Mouse (Mus musculus): ENCODE results near the gene Rft1.

The Rft1 gene

DNA sequence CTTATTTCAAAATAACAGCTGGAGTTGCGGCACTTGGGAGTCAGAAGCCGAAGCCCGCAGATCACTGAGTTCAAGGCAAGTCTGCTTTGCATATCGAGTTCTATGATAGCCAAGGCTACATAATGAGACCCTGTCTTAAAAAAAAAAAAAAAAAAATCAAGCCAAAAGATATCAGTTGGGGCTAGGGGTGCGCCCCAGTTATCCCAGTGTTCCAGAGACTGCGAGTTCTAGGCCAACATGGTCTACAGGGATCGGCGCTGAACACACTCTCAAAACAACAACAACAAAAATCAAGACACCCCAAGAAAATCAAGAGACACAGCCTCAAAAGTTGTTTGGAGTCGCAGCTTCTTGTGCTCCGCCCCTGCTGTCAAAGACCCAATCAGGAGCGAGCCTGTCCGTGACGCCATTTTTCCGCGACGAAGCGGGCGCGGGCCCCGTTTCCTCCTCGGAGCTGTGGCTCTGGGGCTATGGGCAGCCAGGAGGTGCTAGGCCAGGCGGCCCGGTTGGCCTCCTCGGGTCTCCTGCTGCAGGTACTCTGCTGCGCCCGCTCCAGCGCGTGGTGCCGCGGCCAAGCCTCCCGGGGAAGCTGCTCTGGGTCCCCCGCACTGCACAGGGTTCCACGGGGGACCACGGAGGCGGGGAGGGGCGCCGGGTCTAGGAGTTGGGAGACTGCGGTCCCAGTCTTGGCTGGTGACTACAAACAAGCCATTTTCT is at the start of gene Rft1:
Rft1 (plus strand) TSS at position 418 of the 717 bp plus-strand sequence.
- peak; percentile 94 to 98 for DNase-seq (ENCODE audit: low read depth in 1 of 2, low spot score in 2 of 2)

DNA sequence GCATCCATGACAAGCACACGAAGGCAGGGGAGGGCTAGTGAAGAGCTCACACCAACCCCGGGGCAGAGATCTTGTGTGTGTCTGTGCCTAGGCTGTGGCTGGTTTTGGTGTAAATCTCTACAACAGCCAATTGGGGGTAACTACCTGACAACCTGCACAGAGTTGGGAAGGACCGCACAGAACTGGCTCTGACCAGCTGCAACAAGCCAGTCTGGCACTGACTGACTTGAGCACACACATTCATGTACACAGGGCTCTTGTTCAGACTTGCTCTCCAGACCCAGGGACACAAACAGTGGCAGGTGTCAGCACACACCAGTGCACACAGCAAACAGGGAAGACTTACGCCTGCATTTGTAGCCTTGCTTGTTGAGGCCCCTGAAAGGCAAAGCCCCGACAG is 47.3 kb upstream of the Rft1 start:
- DNase-seq (ENCODE audit: low read depth in 1 of 2, low spot score in 2 of 2), result no peak

DNA sequence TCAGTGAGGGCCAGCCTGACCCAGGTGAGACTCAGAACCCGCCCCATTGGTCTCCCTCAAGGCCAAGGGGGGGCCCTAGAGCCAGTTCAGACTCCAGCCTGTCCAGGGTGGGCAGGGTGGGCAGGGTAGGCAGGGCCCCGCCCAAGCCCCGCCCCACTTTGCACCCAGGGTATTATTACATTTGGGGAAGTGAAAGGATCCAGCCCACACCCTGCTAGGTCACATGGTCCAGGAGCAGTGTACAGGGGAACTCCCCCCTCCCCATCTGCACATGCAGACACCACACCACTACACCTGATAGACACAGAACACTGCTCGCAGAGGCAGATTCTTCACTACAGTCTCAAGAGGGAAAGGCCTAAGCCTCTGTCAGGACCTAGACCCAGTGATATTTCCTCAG is 46.5 kb upstream of the Rft1 start:
- no peak for DNase-seq (ENCODE audit: low read depth in 1 of 2, low spot score in 2 of 2)

DNA sequence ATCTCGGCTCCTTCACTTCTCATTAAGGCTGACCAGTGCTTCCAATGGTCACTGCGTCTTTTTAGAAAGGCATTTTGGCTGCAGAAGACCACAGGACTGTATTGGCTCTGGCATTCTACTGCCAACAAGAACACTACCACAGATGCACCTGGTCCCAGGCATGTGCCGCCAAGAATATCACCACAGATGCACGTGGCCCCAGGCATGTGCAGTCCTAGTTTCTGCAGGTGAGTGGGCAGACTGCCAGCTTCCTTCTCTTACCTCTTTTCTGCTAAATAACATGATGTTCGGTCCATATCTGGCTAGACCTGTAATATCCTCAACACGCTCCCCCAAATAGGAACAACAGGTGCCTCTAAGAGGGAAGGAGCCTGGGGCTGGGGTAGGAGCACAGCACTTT is 46.0 kb upstream of the Rft1 start:
- no peak for DNase-seq (ENCODE audit: low read depth in 1 of 2, low spot score in 2 of 2)

DNA sequence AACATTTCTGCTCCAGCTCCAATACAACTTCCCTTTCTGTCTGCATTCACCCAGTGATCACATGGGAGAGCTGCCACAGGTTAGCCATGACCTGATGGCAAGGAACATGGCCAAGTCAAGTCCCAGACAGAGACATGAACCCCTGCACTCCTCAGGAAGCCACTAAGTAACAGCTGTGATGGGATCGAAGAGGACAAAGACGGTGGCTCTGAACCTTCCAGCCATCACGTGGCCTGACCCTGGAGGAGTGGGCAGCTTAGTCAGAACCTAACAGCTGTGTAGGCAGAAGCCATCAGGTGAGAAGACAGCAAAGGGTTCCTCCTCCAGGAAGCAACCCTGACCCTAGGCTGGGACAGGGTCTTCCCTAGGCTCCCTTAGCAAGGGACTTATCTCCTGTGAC is 44.7 kb upstream of the Rft1 start:
- no peak for DNase-seq (ENCODE audit: low read depth in 1 of 2, low spot score in 2 of 2)

DNA sequence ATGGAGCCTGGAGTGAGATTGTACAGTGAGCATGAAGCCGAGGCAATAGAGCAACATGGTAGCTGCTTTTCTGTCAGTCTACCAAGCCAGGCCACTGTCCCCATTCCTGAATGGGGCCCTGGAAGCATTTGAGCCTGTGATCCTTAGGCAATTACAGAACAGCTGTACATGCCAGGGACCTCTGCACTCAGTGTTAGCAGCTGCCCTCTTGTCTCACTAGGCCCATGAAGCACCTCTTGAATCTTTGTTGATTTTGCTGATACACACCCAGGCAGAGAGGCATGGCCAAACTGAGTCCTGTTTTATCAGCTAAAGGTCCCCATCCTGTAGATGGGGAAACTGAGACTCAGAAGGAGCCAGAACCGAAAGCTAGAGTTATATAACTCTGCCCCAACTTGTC is 43.9 kb upstream of the Rft1 start:
- DNase-seq (ENCODE audit: low read depth in 1 of 2, low spot score in 2 of 2), result no peak

DNA sequence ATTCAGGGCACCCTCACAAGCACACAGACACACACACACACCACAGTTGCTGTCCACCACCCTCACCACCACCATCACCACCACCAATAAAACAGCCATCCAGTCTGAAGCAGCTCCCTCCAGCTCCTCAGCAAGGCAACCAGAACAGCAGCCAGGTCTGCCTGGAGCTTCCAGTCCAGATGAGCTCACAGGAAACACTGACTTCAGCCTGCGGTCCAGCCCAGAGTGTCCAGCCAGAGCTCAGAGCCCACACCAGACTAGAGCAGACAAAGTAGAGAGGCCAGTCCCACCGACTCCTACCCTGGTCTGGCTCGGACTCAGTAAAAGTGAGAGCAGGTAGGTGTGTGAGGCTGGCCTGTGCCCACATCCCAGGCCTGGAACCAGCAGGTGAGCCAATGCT is 43.2 kb upstream of the Rft1 start:
- no peak for DNase-seq (ENCODE audit: low read depth in 1 of 2, low spot score in 2 of 2)

DNA sequence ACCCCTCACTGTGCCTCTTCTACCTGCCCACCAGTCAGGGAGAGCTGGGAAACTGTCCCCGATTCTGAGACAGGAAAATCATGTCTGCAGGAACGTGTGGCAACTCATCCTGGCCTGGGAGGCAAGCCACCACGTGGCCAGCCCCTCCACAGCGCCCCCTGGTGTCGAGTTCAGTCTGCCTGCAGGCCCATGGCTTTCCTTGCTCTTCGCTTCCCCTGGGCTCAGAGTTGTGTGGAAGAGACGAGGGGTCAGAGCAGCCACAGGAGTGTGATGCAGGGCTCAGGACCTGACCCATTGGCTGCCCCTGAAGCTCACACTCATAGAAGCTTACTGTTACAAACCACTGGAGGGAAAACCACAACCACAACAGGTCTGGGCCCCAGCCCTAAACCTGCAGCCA is 41.6 kb upstream of the Rft1 start:
- DNase-seq (ENCODE audit: low read depth in 1 of 2, low spot score in 2 of 2), result peak in 1 of 2 experiments; percentile 76

DNA sequence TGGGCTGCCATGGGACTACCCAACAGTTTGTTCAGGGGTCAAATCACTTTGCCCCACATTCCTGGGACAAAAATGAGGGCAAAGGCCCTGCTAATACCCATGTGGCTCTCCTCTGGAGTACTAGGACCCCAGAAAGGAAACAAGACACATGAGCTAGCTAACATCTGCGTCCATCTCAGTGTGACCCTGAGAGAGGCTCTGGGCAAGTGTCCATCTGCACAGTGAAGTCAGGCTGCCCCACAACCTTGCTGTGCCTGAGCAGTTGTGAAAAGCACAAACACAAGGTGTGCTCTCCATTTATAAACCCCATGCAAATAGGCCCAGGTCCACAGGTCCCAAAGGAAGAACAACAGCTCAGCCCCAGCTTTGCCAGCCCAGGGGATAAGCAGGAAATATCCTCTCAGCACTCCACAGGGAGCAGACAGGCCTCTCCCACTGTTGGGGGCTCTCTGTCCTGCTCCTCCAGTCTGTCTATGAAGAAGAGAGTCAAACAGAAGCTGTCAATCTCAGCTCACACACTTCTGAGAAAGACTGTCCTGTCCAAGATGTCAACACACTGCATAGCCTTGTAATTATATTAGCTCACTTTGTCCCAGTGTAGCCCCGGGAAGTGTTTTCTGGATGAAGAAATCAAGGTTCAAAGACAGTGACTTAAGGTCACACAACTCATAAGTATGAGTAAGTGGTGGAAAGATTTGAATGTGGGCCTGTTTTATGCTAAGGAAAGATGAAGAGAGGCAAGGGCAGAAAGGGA is 41.0 kb upstream of the Rft1 start:
- DNase-seq (ENCODE audit: low read depth in 1 of 2, low spot score in 2 of 2), result no peak

DNA sequence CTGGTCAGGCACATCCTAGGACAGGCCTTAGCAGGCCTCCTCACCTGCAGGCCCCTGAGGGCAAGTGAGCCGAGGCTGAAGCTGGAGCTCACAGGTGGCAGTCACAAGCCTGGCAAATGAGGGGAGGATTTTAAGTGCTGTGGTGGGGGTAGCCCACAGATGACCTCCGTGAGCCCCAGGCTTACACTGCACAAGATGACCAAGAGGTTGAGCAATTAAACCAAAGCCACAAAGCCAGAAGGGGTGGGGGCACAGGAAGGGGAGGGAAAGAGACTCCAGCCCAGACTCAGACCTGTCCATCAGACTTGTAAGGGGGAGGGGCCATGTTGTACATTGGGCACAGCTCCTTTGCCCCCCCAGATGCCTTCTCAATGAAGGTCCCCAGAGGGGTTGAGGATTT is 37.4 kb upstream of the Rft1 start:
- DNase-seq (ENCODE audit: low read depth in 1 of 2, low spot score in 2 of 2), result no peak

- DNase-seq (ENCODE audit: low read depth in 1 of 2, low spot score in 2 of 2), result no peak
Measured at GRCm38 (mm10) chr14:30618746-30619275, 35.3 kb upstream of the Rft1 start.

DNA sequence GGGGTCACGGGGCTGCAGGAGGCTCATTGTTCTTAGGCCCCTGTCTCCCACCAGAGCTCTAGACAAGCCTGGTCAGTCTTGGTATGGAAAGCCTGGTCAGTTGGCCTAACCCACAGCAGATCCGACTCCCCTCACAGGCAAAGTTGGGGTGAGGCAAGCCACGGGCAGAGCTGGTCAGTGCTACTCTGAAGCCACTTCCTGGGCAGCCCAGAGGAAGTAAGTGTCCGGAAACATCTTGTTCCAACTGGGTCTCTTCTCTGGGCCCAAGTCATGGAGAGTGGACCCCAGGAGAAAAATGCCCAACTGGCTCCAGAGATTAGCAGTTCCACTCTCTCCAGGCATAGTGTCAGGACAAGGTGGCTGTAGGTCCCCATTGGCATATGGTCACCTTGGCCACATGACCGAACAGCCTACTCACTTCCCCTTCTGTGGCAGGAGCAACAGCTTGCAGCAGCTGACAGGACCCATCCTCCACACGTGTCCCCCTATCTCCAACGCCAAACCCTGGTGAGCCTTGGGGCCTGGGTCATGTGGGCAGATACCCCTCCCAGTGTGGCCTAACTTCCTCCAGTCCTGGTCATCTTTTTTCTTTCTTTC is 34.1 kb upstream of the Rft1 start:
- DNase-seq (ENCODE audit: low read depth in 1 of 2, low spot score in 2 of 2), result peak; percentile 49 to 53

GRCm38 (mm10) chr14:30622130-30622529 is 32.0 kb upstream of the Rft1 start:
- DNase-seq (ENCODE audit: low read depth in 1 of 2, low spot score in 2 of 2), result no peak

DNA sequence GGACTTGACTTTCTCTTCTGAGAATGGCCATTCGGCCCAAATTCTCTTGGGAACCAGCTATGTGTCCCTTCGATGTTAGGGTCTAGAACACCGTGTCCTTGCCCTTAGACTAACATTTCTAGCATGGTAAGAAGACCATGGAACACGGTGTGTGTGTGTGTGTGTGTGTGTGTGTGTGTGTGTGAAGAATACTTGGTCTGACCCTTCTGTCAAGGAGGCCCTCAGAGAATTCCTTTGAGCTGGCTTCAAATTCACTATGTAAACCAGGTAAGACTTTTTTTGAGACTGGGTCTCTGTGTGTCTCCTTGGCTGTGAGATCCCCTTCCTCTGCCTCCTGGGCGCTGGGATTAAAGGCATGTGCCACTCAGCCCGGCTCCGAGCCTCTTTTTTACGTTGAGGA is 31.6 kb upstream of the Rft1 start:
- DNase-seq (ENCODE audit: low read depth in 1 of 2, low spot score in 2 of 2), result no peak

DNA sequence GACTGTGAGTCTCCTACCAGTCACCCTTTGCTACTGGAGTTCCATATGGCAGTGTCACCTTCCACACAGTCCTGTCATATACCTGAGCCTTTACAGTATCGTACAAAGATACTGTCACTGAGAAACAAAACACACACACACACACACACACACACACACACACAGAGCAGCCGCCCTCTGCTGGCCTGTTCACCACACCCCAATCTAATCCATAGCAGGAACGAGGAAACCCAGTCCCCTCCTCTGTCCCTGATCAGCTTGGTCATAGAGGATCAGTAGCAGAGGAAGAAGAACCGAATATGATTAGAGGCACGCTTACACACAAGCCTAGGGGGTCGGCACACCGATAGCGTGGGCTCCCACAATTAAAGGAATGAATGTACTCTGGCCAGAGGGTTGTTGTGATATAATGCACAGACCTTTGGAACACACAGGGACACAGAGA is 29.9 kb upstream of the Rft1 start:
- no peak for DNase-seq (ENCODE audit: low read depth in 1 of 2, low spot score in 2 of 2)

- no peak for DNase-seq (ENCODE audit: low read depth in 1 of 2, low spot score in 2 of 2)
Measured at GRCm38 (mm10) chr14:30625131-30625807, 28.9 kb upstream of the Rft1 start.

GRCm38 (mm10) chr14:30625856-30626726 is 28.1 kb upstream of the Rft1 start, which contains the start of gene Prkcd:
Gene Prkcd (minus strand): TSS chr14:30626210.
- DNase-seq (ENCODE audit: low read depth in 1 of 2, low spot score in 2 of 2), result peak; percentile 60 to 83

DNA sequence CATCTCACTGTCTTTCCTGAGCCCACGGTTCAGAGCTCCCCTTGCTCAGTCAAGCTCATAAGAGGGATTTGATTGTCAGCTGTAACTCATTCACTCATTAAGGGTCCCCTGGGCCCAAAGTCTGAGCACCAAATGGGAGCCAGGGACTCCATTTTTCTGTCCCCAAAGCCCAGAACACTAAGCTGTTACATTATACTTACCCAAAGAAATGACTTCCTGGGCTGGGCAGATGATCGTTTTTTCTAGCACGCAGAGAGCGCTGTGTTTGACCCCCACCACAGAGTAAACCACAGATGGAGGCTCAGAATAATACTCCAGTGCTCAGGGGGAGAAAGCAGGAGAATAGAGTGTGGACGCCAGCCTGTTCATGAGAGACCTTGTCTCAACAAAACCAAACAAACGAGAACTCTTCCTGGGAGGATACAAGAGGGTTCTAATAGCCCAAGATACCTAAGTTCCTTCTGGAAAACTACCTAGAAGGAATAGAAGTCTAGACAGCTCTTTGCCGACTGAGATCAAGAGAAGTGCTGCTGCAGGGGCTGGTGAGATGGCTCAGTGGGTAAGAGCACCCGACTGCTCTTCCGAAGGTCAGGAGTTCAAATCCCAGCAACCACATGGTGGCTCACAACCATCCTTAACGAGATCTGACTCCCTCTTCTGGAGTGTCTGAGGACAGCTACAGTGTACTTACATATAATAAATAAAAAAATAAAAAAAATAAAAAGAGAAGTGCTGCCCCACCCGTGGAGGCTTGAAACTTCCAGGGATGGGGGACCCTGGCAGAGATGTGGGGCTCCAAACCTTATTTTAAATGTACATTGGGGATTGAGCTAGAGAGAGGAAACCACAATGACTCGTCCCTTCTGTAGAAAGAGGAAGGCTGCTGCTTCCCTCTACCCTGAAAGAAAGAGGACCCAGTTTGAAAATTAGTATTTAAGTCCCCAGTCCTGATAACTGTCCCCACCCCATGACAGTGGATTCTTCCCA is 27.1 kb upstream of the Rft1 start:
- DNase-seq (ENCODE audit: low read depth in 1 of 2, low spot score in 2 of 2), result peak; percentile 61 to 67

GRCm38 (mm10) chr14:30628235-30628634 is 25.9 kb upstream of the Rft1 start:
- no peak for DNase-seq (ENCODE audit: low read depth in 1 of 2, low spot score in 2 of 2)
